Mouse (Mus musculus) kidney, adult 11 months (tissue): ENCODE measurements around the gene Saa2.

ENCODE experiments used
- DNase-seq: peaks from one replicate; pipeline ENCODE4 v3.0.0; 2022

The Saa2 gene

DNA sequence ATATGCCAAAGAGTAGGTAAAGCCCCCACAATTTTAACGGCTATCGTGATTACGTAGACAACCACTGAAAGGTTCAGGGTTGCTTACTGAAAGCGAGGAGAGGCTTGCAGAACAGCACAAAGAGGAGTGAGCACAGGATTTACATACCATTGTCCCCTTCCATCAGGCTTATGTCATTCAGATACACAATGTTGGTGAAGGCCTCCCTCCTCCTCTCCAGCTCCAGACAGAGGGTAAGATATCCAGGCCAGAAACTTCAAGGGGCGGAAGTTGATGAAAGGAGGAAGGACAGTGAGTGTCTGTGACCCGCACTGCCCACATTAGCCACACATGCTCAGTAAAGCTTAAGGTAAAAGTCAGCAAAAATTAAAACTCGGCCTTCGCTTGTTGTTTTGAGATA, 13.1 kb downstream of the Saa2 start:
- DNase-seq = no peak

DNA sequence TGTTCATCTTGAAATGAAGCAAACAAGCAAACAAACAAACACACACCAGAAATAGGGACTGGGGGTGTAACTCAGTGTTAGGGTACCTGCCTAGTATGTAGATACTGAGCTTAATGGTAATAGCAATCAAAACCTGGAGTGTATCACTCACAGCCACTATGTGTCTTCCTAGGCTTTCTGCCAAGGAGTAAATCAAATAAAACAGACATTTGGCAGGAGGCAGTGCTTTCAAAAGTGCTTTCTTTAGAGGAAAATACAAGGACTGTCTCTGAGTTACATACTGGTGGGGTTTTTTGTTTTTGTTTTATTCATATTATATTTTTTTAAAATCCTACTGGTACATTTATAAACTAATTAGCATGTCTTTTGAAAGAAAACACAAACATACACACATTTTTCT, 15.8 kb downstream of the Saa2 start:
- no peak for DNase-seq

DNA sequence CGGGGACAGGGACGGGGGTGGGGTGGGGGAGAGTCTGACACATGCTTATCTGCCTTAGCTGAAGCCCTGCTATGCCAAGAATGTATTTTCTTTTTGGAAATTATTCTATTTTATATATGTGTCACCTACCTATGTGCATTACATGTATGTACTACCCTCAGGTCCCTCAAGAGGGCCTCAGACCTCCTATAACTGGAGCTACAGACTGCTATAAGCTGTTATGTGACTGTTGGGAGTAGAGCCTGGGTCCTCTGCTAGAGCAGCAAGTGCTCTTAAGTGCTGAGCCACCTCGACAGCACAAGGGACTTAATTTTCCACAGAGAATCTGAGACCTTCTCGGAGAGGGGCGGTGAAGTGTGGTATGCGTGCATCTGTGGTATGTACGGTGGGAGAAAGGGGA, 16.9 kb downstream of the Saa2 start:
- no peak for DNase-seq

DNA sequence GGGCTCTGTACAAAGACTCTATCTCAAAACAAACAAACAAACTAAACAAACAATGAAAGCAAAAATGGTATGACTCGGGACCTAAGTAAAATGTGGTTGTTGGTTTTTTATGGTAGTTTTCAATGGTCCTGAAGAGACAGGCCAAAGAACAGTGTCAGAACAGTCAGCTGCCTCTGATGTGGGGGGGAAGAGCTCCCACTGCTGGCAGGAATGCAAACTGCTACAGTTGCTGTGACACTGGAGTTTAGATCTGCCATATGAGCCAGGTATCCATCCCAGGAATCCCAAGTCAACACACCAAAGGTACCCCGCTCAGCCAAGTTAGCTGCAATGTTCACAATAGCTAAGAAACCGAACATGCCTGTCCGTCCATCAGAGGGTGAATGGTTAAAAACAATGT, 19.1 kb downstream of the Saa2 start:
- peak; percentile 36 for DNase-seq

DNA sequence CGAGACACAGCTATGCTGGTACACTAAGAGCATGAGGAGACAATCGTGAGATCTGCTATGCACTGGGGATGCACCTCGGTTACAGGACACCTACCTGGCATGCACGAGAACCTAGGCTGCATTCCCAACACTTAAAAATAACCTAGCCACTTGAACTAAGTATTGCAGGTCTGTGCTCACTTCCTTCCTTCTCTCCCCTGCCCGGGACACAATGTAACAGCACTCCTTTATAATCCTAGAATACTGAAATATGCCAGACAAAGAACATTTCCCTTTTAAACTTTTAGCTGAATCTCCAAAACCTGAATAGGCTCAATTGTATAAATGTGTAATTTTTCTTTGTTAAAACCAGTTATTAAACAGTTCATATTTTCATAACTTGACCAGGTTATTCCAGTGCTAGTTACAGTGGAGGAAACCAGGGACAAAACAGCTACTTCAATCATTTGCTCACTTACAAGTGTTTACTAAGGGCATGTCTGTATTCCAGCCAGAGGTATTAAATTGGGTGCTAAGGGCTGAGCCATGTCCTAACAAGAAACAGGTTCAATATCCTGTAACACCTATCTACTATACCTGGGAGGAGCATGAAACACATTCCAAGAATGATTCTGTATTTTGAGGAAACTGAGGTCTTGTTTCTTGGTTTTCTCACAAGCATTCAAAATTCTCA, 37.7 kb downstream of the Saa2 start:
- no peak for DNase-seq

DNA sequence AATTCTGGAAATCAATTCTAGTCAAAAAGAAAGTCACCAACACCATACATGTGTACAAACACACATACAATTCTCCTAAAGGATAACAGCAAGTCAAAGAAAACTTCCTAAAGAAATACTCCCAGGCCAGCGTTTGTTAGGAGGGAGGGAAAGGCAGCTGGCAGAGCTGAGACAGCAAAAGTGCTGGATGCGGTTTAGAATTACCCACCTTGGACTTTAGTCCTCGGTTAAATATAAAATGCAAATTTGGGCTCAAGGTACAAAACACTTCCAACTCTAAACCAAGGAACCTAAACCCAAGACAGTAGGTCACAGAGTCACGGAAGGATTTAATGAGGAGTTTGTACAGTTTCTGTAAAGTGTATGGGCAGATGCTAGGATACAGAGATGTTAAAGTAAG, 42.3 kb downstream of the Saa2 start:
- peak; percentile 36 for DNase-seq

DNA sequence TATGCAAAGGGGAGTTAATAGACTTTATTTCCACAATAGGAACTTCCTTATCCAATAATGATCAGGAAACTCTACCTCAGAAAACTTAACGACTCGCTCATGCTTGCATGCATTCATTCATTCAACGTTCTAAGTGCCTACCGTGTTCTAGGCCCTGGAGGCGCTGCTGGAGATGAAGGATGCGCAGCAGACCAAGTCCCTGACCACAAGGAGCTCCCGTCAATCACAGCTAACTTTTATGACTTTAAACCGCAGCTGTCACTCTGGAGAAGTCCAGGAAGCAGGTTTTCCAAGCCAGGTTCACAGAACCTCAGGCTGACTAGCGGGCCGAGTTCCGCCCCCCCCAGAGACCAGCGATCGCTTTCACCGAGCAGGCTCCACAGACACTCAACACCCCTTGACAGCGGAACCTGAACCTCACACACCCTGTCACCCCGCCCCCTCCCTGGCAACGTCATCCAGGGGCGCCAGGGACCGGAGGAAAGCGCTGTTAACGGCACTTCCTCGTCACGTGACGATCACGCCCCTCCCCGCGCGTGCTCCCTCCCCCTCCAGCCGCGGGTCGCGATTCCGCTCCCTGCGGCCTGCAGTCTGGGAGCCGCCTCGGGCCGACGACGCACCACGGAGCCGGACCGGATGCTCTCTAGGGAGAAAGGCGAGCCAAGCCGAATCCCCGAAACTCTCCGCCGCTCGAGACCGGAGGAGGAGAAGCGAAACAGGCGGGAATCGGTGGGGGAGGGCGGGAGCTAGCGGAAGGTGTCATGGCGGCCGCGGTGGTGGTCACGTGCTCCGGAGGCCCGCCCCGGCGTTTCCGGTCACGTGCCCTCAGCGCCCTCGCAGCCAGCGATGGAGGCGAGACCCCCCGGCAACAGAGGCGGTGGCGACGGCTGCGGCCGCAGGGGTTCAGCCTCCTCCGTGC, 44.0 kb downstream of the Saa2 start, which contains the start of the genes Hps5 and Gtf2h1:
TSS of gene Hps5 (minus strand) at position 778 of the 919 bp plus-strand sequence.
TSS of gene Gtf2h1 (plus strand) at position 817 of the 919 bp plus-strand sequence.
- DNase-seq = peak; percentile 96

DNA sequence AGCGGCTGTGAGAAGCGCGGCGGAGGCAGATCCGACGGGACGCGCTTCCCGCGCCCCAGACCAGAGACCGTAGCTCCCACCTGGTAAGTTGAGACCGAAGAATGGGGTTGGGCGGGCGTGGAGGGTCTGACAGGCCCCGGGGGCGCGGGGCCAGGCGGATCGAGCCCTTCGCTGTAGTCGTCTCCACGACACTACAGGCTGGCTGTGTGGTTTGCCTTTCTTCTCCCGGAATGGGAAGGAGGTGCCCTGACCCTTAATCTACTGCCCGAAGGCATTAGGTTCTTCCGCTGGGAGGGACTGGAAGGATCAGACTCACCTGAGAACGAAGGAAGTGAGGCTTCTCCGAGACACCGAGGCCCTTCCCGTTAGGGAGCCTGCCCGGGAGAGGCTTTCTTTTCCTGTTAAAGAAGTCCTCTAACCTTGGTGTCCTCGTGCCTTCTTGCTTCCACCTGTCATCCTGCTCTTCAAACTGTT, 44.7 kb downstream of the Saa2 start:
- DNase-seq = no peak

DNA sequence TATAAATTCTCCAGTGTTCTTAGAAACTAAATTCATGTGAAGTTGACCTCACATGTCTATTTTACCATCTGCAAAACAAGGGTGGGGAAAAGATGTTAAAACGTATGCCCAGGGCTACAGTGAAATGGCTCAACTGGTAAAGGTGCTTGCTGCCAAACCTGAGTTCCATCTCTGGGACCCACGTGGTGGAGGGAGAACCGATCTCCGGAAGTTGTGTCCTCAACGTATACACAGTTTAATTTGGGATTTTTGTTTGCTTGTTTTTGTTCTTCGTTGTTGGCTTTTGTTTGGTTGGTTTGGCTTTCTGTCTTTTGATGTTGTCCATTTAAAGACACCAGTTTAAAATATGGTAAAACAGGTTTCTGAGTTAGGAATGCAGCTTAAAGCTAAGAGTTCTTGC, 45.2 kb downstream of the Saa2 start:
- DNase-seq = no peak
